Mouse (Mus musculus): ENCODE measurements around the gene Sdk1. TPM values are rescaled to one million over a fixed set of nuclear protein-coding genes. Genes with fewer than 3 reads are reported as not detected.
"Not testable (repeated sequence)": the region's sequence is repeated elsewhere in the genome, so short reads cannot be mapped to it uniquely, and the experiment has no call there.

The Sdk1 gene
- total RNA-seq, 2 experiments from 2014 or later = 2.3 to 2.5 TPM

DNA sequence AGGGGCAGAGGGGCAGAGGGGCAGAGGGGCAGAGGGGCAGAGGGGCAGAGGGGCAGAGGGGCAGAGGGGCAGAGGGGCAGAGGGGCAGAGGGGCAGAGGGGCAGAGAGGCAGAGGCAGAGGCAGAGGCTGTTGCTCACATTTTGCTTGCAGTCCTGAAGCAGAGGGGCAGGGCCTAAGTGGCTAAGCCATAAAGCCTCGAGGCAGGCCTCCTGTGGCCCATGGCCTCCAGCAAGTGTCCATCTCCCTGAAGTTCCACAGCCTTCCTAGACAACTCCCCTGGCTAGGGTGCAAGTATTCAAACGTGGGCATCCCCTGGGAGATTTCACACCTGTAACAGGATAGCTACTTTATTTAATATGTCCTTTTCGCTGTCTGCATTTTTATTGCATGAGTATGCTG lies 395.8 kb downstream of the Sdk1 start:
- DNase-seq = not testable (repeated sequence)

DNA sequence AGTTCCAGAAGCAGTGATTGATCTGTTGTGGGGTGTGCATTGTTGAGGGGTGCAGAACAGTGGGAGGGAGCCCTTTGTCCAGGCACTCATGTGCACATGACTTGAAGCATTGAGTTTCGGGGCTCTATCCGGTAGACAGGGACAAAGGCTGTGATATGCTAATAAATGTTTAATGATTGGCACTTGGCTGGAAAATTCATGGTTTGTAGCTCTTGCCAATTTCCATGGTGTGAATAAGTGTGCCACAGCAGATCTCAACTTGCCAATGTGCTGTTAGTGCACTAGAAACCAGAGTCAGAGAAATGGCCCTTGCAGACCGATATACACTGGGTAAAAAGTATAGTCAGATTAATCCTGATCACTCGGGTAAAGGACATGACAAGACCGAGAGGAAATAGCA lies 404.4 kb downstream of the Sdk1 start:
- DNase-seq = no peak

DNA sequence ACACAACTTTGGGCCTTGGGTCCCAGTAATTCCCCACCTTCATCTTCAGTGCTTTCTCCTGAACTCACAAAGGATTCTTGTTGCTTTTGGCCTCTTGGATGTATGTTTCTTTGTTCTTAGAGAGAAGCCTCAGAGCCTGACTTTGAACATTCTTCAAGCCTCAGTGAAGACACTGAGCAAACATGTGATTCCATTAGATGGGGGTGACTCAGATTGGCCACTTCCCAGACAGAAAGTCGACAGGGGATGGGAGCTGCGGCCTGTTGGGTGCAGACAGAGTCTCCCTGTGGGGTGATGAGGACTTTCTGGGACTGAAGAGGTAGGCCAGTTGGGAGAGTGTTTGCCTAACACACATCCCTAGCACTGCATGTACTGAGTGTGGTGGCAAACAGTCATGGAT lies 405.3 kb downstream of the Sdk1 start:
- no peak for DNase-seq

DNA sequence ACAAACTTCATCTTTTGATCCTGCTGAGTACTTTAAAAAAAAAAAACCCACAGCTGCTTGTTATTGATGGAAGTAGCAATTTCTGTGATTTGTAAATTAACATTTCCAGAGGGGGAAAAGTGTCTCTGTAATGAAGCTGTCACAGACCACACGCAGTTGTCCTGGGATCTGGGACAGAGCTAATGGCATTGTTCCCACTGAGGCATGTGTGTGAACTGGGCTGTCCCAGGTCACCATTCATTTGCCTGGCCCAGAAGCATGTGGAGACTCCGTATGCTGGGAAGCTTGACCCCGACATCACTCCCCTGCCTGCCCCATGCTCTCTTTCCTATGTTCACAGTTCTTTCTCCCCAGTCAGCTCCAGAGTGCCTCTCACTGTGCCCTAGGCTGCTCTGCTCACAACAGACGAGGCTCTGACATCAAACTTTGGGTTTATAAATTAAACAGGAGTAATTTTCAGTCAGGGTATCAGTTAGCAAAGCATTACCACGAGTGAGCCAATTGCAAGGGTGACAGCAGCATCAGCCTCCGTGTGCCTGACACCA lies 408.6 kb downstream of the Sdk1 start:
- no peak for DNase-seq

DNA sequence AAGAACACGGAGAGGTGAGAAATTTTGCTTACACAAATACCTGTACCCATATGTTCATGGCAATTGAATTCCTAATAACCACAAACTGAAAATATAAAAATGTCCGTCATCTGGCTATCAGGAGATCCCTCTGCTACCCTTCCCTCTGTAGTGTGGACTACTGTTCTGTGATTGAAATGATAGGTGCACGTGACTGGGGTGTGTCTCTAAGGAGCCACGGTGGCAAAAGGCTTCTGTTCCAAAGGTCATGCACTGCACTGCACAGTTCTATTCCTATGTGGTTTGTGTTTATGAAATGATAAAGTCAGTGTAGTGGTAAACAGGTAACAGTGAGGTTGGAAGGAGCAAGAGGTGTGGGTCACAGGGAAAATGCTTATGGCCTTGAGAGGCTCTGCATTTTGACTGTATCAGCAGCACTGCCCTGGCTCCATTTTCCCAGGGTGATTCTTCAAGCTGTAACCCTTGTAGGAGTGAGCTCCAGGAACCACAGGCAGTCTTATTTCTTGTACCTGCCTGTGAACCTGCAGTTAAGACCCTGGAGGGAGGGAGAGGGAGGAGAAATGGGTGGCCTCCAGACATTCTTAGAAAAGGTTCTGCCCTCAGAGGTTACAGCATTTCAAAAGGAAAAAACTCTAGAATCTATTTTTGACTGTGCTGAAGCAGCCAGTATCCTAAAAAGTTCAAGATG lies 410.5 kb downstream of the Sdk1 start:
- DNase-seq = no peak

DNA sequence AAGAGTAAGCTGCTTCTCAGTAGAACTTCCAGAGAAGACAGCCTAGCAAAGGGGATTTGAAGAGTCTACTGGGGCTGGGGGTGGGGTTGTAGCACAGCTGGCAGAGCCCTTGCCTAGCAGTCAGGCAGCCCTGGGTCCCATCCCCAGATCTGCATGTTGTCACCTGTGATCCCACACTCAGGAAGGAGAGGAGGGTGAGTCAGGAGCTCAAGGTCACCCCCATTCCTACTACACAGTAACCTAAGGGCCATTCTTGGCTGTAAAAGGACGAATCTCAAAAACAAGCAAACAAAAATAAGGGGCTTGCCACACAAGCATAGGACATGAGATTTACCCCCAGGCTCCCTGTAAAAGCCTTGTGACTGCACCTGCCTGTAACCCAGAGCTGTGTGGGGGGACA lies 435.1 kb downstream of the Sdk1 start:
- no peak for DNase-seq

DNA sequence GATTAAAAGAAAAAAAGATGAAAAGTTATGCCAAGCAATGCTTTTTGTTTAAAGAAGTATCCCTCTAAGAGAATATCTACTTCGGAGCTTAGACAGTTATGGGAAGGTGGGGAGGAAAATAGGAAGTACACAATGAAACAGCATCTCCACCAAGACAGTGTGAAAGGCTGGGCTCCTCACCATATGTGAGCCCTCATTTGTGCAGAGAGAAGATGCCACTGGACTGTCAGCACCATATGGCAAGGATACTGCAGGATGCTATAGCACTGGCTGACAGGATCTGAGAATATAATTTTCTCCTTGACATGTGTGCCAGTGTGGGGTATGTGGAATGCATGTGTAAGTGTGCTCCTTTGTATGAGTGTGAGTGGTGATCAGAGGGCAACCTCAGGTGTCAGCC lies 435.7 kb downstream of the Sdk1 start:
- DNase-seq = no peak

DNA sequence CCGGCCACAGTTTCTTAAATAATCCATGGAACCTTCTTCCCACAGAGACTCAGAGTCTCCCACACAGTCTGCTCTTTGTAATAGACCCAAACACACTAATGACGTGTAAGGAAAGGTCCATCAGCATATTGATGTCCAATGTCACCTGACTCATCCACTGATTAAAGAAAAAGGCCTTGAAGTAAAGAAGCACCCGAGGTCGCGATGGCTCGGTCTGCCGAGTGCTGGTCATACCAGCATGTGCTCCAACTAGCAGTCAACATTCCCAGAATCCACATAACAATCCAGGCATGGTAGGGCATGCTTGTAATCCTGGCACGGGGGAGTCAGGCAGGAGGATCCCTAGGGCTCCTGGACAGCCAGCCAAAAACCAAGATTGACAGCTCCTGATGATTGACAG lies 436.6 kb downstream of the Sdk1 start:
- no peak for DNase-seq

DNA sequence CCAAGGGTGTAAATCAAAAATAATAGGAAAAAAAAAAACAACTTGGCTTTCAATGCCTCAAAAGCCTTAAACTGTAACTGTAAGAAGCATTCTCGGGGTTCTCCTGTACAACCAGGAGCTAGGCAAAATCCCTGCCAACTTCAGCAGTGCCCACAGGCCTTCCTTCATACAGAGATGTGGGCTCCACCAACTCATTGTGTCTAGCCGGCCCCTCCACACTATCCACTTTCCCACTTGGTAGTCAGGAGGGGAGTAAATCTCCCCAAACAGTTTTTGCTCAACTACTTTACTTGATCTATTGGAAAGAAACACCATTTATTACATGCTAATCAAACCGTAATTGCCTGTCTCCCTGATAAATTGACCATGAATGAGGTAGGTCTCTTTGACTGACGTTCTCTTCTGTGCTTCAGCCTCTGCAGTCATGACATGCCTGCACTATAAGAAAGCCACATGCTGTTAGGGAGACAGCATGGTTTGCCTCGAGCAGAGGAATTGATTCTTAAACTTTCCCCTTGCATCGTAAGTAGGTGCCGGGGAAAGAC lies 445.7 kb downstream of the Sdk1 start:
- DNase-seq = no peak

DNA sequence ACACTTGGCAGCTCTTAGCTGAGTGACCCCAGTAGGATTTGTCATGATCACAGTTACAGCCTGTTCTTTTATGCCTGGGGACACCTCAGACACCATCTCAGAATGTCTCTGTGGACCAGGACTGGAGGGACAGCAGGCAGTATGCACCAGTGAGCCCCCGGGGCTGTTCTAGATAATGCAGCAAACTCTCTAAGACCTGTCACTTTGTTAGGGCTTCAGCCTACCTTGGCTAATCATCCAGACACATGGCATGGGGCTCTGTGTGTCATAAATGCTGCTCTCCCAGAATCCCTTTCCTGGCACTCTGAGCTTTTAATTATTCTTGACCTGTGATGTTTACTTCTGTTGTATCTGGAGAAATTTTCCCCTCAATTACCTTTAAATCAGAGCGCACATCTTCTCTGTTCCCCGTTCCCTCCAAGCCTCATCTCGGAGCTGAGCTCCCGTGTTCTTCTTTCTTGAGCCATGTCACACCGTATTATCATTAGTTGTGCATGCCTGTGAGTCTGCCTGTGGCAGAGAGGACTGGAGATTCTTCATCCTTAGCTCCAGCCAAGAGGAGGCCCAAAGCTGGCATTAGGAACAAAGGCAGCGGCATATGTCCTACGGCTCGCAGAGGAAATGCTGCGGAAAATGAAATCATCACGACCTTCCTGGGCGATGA lies 448.3 kb downstream of the Sdk1 start:
- no peak for DNase-seq

DNA sequence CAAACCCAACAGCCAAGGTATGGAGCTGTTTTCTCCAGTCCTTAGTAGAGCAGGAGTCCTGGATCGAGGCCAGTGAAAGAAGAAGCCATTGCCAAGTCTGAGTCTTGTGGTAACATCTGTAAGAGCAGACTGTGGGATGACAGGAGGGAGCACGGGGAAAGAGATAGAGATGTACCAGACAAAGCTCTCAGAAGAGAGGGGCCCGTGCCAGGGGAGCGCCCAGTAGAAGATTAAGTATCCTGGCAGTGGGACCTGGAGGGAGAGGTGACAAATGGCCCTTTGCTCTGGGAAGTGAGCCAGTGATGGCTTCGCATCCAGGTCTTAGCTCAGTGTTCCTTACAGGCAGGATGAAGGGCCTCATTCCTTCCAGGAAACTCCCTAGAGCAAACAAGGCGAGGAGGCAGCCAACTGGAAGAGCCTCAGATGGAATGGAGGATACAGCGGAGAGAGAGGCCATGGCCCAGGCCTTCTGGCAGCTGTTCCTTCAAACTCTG lies 450.2 kb downstream of the Sdk1 start:
- DNase-seq = peak; percentile 89

DNA sequence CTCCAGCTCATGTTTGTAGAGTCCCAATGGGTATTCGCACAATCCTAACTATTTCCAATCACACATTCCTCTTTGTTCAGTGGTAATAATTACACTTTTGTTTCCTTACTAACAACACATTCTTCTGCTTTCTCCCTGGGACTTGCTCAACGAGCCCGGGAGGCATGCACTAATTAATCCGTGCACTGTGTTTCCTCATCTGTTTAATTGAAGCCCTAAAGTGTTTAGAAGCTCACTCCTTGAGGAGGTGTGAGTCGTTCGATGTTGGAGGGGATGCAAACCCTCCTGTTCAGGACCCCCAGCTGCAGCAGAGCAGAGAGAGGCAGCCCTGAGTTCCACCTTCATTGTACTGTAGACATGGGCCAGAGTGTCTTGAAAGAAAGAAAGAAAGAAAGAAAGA lies 452.4 kb downstream of the Sdk1 start:
- DNase-seq = no peak

DNA sequence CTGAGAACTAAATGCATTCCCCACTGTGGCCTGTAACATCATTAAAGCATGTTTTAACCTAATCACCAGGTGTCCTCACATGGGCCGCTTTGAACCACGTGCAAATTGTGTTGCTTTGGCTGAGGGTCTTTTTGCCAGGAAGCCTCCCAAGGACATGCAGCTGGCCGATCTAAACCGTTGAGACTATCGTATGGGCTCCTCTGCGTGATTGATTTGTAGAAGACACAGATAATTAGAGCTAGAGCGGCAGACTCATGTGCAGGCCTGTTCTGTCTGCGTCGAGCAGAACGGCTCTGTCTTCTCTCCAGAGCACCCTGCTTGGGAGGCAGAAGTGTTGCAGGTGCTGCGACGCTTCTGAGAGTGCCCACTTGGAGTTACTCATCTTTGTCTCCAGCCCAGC lies 453.6 kb downstream of the Sdk1 start:
- no peak for DNase-seq

DNA sequence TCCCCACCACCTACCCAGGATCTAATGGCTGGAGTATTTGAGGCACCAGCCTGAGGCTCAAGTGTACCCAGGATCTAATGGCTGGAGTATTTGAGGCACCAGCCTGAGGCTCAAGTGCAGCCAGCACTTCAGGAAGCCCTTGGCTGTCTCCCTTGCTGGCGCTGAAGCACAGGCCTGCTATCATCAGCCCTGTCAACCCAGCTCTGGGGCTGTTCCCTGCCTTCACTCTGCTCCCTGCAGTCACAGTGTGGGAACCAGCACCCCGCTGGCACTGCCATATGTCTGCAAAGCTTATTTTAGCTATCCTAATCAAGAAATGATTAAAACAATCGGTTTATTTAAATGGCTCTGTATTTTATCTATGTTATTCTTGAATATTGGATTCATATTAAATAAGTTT lies 457.1 kb downstream of the Sdk1 start:
- no peak for DNase-seq

DNA sequence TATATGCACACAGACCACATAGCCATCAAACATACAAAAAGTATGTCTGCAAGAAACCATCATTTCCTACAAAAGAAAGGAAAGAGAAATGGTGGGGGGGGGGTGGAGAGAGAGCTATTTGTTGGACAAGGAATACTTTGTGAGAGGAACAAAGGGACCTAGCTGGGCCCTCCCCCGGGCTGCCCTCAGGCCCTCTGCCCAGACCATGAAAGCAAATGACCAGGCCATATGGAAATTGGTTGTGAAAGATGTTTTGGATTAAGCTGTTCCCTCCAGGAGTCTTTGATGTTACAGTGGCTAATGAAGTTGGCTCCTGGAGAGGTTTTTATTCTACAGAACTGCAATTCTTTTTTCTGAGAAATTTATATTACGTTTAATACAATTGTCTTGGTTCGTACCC lies 479.5 kb downstream of the Sdk1 start:
- no peak for DNase-seq

DNA sequence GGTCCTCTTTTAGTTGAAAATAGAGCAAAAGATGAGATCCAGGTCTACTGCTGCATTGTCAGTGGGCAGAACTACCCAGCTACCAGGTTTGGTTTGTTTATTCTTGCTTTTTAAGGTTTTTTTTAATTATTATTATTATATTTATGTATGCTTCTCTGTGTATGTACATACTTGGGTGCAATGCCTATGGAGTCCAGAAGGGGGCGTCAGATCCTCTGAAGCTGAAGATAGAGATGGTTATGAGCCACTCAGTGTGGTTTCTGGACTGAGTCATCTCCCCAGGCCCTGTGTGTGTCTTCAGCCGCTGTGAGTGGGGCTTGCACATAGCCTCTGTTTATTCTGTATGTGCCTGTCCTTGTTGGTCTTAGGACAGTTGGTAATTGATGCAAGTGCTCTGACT lies 486.7 kb downstream of the Sdk1 start:
- DNase-seq = no peak

DNA sequence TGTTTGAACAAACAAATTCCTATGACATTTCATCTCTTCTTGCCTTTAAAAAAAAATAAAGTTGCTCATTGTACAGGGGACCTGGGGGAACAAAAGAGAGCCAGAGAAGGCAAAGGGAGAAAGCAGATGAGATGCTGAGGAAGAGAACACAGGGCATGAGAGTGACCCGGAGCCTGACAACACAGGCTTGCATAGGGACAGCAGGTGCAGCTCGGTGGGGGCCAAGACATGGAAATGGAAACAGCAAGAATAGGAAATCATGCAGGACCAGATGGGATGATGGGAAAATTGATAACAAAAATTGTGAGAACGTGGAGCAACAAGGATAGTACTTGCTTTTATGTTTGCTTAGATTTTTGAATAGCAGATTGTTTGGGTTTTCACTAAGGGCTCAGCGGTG lies 488.7 kb downstream of the Sdk1 start:
- no peak for DNase-seq

DNA sequence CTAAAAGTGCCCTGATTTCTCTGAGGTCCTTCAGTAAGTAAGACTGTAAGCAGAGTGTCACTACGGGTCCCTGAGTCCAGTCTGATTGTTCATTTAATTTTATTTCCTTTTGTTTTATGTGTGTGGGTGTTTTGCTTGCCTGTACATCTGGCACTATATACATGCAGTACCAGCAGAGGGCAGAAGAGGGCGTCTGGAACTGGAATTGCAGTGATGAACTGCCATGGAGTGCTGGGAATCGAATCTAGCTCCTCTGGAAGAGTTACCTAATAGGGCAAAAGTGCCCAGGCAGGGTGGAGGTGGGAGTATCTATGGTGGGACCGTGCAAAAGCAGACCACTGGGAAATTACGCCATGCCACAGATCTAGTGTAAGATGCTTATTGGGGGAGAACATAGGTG lies 497.4 kb downstream of the Sdk1 start:
- DNase-seq = no peak

DNA sequence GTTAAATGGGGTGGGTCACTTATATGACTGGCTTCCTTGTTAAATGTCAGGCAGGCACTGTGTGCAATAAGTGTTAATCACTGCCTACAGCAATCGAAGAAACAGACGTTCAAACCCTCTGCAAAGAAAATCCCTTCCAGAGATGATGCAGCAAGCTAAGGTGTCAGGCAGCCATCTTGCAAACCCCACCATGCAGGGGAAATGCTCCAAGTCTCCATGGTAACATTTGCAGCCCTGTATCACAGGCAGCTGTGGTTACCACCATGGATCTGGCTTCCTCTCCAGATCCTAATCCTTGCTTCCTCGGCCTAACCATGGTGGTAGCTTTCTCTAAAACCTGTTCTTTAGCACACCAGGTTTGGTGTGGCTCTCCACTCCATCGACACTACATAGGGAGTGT lies 507.5 kb downstream of the Sdk1 start:
- DNase-seq = no peak

DNA sequence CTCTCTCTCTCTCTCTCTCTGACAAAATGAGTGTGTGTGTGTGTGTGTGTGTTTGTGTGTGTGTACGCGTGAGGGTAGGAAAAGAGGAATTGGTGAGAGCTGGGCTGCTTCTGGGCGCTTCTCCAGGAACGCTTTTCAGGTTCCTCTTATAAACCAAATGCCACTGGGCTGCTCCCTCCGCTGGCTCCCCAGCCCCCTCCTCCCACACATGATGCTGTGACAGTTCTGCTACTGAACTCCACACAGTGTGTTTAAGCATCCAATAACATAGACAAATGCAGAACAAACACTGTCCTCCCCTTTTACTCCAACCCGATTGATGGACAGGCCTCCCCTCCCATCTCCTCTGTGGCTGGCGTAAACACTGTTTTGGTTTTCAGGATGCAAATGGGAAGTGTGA lies 513.0 kb downstream of the Sdk1 start:
- DNase-seq = no peak

DNA sequence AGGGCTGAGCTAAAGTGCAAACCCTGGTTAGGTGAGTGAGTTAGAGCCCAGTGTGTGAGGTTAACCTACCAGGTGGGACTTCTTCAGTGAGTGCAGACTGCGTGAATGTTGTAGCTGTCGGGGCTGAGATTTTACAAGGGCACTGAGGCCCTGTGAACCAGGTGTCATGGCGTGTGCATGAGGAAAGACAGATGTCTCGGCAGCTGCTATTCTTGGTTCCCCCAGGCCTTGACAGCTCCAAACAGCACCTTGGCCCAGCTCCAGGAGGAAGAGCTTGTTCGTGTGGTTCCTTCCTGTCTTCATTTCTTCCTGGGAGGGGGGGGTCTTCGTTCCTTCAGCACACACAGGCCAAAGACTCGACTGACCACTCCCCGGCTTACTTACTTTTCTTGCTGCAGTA lies 517.6 kb downstream of the Sdk1 start:
- no peak for DNase-seq

DNA sequence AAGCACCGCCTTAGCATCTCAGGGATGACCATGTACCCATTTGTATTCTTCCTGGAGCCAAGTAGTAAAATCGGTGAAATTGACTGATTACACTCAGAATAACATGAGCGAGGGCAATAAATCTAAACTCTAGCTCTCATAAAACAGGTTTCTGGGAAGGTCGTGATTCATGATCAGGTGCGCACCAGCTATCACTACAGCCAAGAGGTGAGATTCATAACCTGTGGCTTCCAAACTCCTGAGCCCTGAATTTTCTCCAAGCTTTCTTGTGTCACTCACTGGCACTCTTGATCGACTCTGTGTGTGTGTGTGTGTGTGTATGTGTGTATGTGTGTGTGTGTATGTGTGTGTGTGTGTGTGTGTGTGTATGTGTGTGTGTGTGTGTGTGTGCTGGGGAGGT lies 522.8 kb downstream of the Sdk1 start:
- no peak for DNase-seq

DNA sequence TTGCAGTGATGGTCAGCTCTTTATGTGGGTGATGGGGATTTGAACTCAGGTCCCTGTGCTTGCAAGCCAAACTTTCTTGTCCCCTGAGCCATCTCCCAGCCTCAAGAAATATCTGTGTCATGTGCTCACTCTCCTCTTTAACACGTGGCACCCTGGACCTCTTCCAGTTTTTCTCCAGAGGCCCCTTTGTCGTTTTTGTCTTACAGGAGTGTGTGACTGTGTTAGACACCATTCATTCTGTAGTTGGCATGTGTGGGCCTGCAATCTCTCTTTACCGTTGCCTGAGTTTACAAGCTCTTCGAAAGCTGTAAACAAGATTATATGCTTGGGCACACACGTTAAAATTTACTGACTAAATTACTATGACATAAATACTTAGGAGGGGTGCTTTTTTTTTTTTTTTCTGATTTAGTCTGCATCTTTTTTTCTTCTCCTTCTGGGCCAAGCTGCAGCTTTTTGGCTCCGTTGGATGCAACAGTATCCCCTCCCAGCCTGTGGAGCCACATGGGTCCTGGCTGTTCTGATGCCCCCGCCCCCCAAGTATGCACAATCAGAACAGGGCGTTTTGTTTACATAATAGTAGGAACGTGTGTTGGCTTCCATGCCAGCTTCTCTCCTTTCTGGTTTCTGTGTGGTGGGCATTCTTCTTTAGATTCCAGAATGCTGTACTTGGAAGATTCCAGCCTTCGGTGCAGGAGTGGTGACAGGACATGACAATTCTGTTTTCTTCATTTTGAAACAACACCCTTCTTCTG lies 527.6 kb downstream of the Sdk1 start:
- no peak for DNase-seq

Data from gastrocnemius, postnatal 25 days (tissue).